Mouse (Mus musculus): Measurements from ENCODE around the gene Dhx38. TPM values are rescaled to one million over a fixed set of nuclear protein-coding genes. Genes with fewer than 3 reads are reported as not detected.

Dhx38 gene
- total RNA-seq, 2 experiments from 2014 or later: 22.7 to 24.8 TPM

DNA sequence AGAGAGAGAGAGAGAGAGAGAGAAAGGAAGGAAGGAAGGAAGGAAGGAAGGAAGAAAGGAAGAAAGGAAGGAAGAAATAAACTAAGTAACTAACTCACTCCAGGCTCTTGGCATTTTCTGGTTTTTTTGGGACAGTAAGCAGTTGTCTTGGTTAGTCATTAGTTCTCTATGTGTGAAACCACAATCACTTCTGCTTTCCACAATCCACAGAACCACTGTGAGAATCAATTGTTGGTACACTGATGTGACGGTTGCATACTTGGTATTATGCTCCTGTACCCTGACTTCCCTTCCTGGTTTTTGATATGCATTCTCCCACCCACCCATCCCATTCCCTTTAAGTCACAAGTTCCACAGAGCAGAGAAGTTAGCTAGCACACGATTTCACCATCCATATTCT, 1.8 kb downstream of the Dhx38 start:
- DNase-seq (ENCODE audit: low spot score in 2 of 2): no peak

- DNase-seq (ENCODE audit: low spot score in 2 of 2): no peak
Measured at GRCm38 (mm10) chr8:109551663-109552062, 14.0 kb downstream of the Dhx38 start.

DNA sequence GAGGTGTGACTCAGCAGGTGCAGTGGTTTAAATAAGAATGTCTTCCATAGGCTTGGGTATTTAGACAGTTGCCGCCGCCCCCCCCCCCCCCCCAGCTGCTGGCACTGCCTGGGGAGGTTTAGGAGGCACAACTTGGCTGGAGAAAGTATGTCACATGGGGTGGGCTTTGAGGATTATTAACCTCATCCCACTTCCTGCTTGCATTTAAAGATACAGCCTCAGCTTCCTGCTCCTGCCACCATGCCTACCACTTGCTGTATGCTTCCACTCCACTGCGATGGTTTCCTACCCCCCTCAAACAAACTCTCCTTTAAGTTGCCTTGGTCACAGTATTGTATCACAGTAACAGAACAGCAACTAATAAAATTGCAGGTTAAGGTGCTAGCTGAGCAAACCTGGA, 21.6 kb downstream of the Dhx38 start:
- DNase-seq (ENCODE audit: low spot score in 2 of 2): no peak

GRCm38 (mm10) chr8:109542748-109543519, 22.7 kb downstream of the Dhx38 start:
- no peak for DNase-seq (ENCODE audit: low spot score in 2 of 2)

DNA sequence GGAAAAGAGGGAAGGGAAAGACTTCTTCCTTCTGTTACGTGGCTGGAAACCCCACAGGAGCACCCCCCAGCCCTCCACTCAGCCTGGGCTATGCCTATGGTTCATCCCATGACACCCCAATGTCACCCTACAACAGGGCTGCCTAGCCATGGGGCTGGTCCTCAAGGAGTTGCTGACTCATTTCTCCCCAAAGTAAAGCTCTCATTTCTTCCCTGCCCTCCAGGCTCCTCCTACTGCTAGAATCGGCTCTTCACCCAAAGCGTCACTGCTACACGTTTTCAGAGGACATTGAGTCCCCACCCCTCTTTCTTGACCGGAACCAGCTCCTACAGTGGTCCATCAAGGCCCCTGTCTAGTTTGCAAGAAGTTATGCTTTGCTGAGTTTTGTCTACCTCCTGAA, 23.5 kb downstream of the Dhx38 start:
- DNase-seq (ENCODE audit: low spot score in 2 of 2): no peak

DNA sequence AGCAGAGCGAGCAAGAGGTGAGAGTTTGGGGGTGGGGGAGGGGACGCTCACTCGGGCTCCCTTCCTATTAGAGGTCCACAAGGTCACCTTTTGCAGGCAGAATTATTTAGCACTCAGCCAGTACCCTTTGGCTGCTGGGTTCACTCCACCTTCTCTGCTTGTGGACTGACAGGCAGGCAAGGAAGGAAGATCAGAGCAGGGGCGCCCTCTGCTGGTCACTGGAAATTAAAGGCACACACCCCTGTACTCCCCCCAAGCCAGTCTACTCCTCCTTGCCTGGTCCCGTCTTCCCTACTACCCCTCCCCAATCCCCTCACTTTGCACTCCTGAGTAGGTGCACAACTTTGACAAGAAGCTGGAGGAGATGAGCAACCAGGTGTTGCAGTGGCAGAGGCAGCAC, 29.0 kb downstream of the Dhx38 start:
- DNase-seq (ENCODE audit: low spot score in 2 of 2): peak; percentile 76 to 83

DNA sequence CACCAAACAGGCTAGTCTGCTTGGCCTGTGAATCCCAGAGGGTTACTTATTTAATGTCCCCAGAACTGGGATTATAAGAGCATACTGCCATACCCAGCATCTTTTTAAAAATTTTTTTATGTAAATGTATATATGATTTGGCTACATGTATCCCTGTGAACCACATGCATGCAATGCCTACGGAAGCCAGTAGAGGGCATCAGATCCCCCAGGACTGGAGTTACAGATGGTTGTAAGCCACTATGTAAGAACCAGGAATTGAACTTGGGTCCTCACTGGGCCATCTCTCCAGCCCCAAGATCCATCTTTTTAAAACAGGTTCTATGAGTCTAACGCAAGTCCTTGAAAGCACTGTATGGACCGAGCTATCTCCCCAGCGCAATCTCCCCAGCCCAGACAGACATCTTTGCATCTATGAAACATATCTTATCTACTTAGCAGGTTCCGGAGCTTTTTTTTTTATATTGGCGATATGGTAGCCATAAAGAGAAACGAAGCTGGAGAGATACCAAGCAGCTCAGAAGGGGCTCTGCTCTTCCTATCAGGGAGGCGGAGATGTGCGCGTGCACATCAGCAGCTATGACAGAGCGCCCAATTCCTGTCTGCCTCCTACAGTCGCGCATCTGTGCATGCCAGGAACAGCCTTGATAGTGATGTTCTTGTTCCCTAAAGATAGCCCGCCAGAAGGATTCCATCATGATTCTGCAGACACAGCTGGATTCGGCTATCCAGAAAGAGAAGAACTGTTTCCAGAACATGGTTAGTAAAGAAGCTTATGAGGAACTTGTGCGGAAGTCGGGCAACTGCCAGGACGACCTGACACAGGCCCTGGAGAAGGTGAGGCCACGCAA, 30.3 kb downstream of the Dhx38 start:
- DNase-seq (ENCODE audit: low spot score in 2 of 2): peak; percentile 10 to 31

DNA sequence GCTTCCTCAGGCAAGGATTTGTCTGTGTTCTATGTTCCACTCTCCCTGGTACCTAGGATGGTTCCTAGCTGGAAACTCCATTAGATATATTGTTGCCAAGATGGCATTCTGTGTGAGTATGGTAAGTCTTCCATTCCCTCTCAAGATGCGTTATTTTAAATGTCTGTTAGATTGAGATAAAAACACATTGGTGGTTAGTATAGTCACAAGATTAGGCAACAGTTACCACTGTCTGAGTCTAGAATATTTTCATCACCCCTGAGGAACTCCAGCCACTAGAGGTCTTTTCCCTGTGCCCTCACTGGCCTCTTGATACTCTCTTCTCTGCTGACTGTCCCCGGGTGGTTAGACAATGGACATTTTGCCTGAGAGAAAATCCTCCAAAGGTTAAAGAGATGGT, 41.7 kb downstream of the Dhx38 start:
- no peak for DNase-seq (ENCODE audit: low spot score in 2 of 2)

- DNase-seq (ENCODE audit: low spot score in 2 of 2): no peak
Measured at GRCm38 (mm10) chr8:109505560-109505959, 60.1 kb downstream of the Dhx38 start.

DNA sequence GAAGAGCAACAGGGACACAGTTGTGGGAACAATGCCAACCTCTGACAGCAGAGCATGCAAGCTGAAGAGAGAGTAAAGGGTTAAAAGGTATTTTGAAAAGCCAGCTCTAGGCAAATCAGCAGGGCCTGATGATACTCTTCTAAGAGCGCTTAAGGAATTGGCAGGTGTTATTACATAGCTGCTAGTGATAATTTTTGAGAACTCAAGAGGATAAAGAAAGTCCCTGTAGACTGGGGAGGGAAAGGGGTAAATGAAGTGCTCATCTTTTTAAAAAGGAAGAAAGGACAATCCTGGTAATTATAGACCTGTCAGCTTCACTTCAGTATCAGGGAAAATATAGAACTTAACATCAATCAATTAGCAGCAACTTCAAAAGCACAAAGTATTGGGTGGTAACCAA, 62.1 kb downstream of the Dhx38 start:
- DNase-seq (ENCODE audit: low spot score in 2 of 2): no peak

- DNase-seq (ENCODE audit: low spot score in 2 of 2): no peak
Measured at GRCm38 (mm10) chr8:109499009-109499717, 66.5 kb downstream of the Dhx38 start.

Other genes starting within 250 kb of the Dhx38 start
- gene Pmfbp1, start 71.8 kb downstream of the Dhx38 start, total RNA-seq (2021): under 1 TPM in 1 of 2 experiments, not detected in 1; 0.18 TPM
- gene Txnl4b, start within 50 bp of the Dhx38 start, total RNA-seq (2021): 10 to 100 TPM; 12.3 to 13.8 TPM
- not detected for gene Hp, start 13.3 kb upstream of the Dhx38 start, total RNA-seq (2021)
- 10 to 100 TPM; 22.2 to 25.6 TPM for gene Dhodh, start 42.8 kb upstream of the Dhx38 start, total RNA-seq (2021)
- 1 to 10 TPM in 1 of 2 experiments, under 1 TPM in 1; 0.93 to 2.0 TPM for gene Pkd1l3, start 48.7 kb upstream of the Dhx38 start, total RNA-seq (2021)
- gene Ist1, start 127.4 kb upstream of the Dhx38 start, total RNA-seq (2021): 10 to 100 TPM; 86.1 to 97.9 TPM
- 10 to 100 TPM; 49.5 to 55.7 TPM for gene Zfp821, start 139.7 kb upstream of the Dhx38 start, total RNA-seq (2021)
- gene Atxn1l, start 171.9 kb upstream of the Dhx38 start, total RNA-seq (2021): 10 to 100 TPM; 40.9 to 44.5 TPM
- 10 to 100 TPM; 85.2 to 88.6 TPM for gene Ap1g1, start 212.7 kb upstream of the Dhx38 start, total RNA-seq (2021)